Mouse (Mus musculus) heart, adult 2 months (tissue): ENCODE results near the gene Oxtr.

Experiments used
- CTCF ChIP-seq: fragments of 200-600 bp; IDR thresholded peaks from 2 replicates; pipeline ENCODE4 v1.8.1; 2022; ENCODE audit warnings: antibody characterized with exemption, mild to moderate bottlenecking, moderate library complexity
- EP300 ChIP-seq: fragments of 200-500 bp; IDR thresholded peaks from 2 replicates; pipeline ENCODE4 v1.6.1; 2011; ENCODE audit warnings: low read depth, low read length, control low read depth; ENCODE audit not compliant: insufficient read depth
- POLR2A ChIP-seq: fragments of 200-500 bp; IDR thresholded peaks from 2 replicates; pipeline ENCODE4 v1.6.1; 2011; ENCODE audit warnings: mild to moderate bottlenecking, low read depth, low read length, control low read depth; ENCODE audit not compliant: insufficient read depth

- no peak for TF ChIP-seq CTCF
- TF ChIP-seq EP300, result no peak
- no peak for TF ChIP-seq POLR2A
Measured at GRCm38 (mm10) chr6:112489910-112490559, at the start of gene Oxtr.
